Mouse (Mus musculus) heart, embryonic 16.5 days (tissue): ENCODE measurements at regions not wholly inside any gene's neighbourhood (a gene's known extent, or its start where the extent isn't known, plus 50 kb on each side); places are given as distances from the start of the nearest gene placed in this dataset.
A peak's percentile ranks its signal among the peaks of the same experiment; 100 is the strongest.

Source experiments
- ATAC-seq: fragments of 200-750 bp; cut with Nextera tagmentation; replicated peaks from 2 replicates; pipeline ENCODE4 v1.8.0; 2017; ENCODE audit warnings: moderate number of reproducible peaks; ENCODE audit not compliant: insufficient read depth, low FRiP score; ENCODE audit errors: extremely low read depth
- H3K27ac ChIP-seq: fragments of 300-500 bp; sonication (generic); 2 replicates; pipeline ENCODE4 v1.5.1; 2014; ENCODE audit warnings: mild to moderate bottlenecking, low read length, control low read depth, moderate library complexity
- H3K27me3 ChIP-seq: fragments of 300-500 bp; sonication (generic); 2 replicates; pipeline ENCODE4 v1.6.1; 2014; ENCODE audit warnings: low read length, mixed read lengths; ENCODE audit not compliant: control insufficient read depth, insufficient read depth
- H3K36me3 ChIP-seq: fragments of 300-500 bp; sonication (generic); 2 replicates; pipeline ENCODE4 v1.6.1; 2014; ENCODE audit not compliant: control insufficient read depth, insufficient read depth
- H3K4me1 ChIP-seq: fragments of 300-500 bp; sonication (generic); 2 replicates; pipeline ENCODE4 v1.6.1; 2014; ENCODE audit warnings: low read length, mixed read lengths; ENCODE audit not compliant: control insufficient read depth, insufficient read depth
- H3K4me2 ChIP-seq: fragments of 300-500 bp; sonication (generic); 2 replicates; pipeline ENCODE4 v1.6.1; 2014; ENCODE audit warnings: low read depth, mild to moderate bottlenecking, control low read depth, low read length
- H3K4me3 ChIP-seq: fragments of 300-500 bp; sonication (generic); 2 replicates; pipeline ENCODE4 v1.5.1; 2014; ENCODE audit warnings: mild to moderate bottlenecking, control low read depth, low read length
- H3K9ac ChIP-seq: fragments of 300-500 bp; sonication (generic); 2 replicates; pipeline ENCODE4 v1.6.1; 2014; ENCODE audit warnings: low read length, control low read depth
- H3K9me3 ChIP-seq: fragments of 300-500 bp; sonication (generic); replicated peaks from 2 replicates; pipeline ENCODE4 v1.6.1; 2016; ENCODE audit warnings: low read length; ENCODE audit not compliant: control insufficient read depth
- WGBS: fragments of 180-500 bp; shearing (Covaris S2); extraction: QIAGEN DNeasy Blood & Tissue Kit; methylation state at CpG from one replicate; pipeline ENCODE4 v1.1.7; 2014; 5-methylcytosine and 5-hydroxymethylcytosine counted together

DNA sequence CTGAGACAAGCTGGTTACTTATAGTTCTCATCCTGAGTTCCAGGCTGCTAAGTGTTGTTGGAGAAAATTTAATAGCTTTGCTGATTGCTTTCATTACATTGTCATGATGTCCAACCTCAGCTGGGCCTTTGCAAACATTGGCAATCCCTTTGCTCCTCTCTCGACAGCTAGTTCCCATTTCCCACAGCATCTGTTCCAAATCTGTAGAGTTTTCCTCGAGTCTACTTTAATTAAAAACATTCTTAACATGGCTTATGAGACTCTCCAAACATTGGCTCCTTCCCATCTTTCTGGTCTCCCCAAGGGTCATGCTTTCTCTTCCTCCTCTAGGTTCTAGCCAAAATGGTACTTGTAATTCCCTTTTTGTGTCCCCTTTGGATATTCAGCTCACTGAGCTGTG lies 672.6 kb upstream of the Gm8797 start:
- Histone ChIP-seq H3K36me3 (no peaks in the 10 kb centered on the region), H3K9me3 (0 out of 2 replicates have a peak, but pooled peaks cover 2% of the 10 kb centered on the region), H3K4me1 (no peaks in the 10 kb centered on the region), H3K27me3 (no peaks in the 10 kb centered on the region), H3K4me3 (no peak overlapping the region), H3K4me2 (no peak overlapping the region), H3K9ac (no peak overlapping the region), H3K27ac (no peak overlapping the region)
- WGBS, result 38% methylated on average over 2 of the region's 2 CpGs
- ATAC-seq, result no peak

DNA sequence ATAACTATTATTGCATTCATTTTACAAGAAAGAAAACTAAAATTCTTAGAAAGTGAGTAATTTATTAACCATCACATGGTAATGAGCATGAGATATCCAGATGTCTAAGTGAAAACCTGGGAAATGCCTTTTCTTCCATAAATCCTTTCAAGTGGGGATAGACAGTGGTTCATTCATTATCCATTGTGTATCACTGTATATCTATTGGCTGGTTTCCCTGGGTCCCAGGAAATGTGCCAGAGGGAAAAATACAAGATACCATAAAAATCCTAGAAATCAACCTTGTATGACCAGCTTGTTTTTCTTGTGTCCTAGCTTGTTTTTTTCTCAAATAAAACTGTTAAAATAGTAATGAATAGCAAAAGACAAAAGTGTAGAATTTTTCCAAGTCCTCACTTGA lies 663.9 kb upstream of the Gm8797 start:
- Histone ChIP-seq H3K9ac (no peak overlapping the region), H3K4me2 (no peak overlapping the region), H3K9me3 (no peaks in the 10 kb centered on the region), H3K27ac (no peak overlapping the region), H3K4me1 (no peaks in the 10 kb centered on the region), H3K27me3 (no peaks in the 10 kb centered on the region), H3K36me3 (no peaks in the 10 kb centered on the region), H3K4me3 (no peak overlapping the region)
- no peak for ATAC-seq

DNA sequence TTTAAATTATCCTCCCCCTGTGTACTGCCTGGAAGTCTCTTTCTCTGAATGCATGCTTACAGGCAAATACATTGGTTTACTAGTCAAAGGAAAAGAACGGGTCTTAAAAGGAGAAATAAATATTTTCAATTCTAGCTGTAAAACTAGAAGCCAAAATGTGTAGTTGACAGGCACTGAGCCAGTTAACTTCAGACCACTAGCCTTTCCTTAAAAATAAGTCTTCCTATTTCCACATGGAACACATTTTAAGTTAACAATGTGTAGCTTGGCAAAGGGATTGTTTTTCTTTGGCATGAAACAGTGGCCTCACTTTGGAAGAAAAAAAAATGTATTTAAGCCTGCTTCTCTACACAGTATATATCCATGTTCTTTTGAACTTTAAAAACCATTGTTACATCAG lies 661.7 kb upstream of the Gm8797 start:
- H3K27ac ChIP-seq, result no peak overlapping the region
- WGBS, result 57% methylated on average over 1 of the region's 1 CpGs

DNA sequence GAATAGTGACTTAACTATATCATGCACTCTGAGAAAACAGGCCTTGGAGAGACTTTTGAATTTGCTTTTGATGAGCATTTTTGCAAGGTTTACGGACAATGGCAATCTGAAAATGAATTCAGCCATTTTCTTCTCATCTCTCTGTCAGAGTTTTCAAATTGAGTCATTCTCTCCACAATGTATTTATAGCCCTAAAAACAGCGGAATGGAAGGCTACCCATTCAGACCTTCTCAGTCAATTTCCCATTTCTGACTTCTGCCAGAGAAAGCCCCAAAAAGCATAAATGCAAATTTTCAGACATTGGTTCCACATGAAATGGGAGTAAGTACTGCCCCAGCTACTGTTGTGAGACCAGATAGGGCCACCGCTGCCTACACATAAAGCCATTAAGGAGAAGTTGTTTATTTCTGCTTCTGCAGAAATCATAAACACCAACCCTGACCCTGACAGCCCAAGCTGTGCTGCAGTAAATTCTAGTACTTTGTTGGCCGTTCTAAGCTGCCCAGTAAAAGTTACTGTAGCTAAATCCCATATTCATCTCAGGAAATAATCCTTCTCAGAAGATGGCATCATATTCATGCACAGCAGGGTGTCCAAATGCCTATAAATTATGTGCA lies 661.1 kb upstream of the Gm8797 start:
- Histone ChIP-seq H3K4me2 (no peak overlapping the region), H3K9me3 (no peaks in the 10 kb centered on the region), H3K27ac (no peak overlapping the region), H3K36me3 (no peaks in the 10 kb centered on the region), H3K9ac (no peak overlapping the region), H3K27me3 (no peaks in the 10 kb centered on the region), H3K4me1 (no peaks in the 10 kb centered on the region), H3K4me3 (no peak overlapping the region)
- no peak for ATAC-seq
- WGBS, result 68% methylated on average over 4 of the region's 4 CpGs

More for the DNA sequence above, 661.7 kb upstream of the Gm8797 start:
- H3K9me3 ChIP-seq, result no peaks in the 10 kb centered on the region
- H3K9ac ChIP-seq, result no peak overlapping the region
- H3K4me1 ChIP-seq, result no peaks in the 10 kb centered on the region
- ATAC-seq, result no peak
- no peak overlapping the region for H3K4me3 ChIP-seq
- H3K4me2 ChIP-seq, result no peak overlapping the region
- H3K27me3 ChIP-seq, result no peaks in the 10 kb centered on the region
- H3K36me3 ChIP-seq, result no peaks in the 10 kb centered on the region

DNA sequence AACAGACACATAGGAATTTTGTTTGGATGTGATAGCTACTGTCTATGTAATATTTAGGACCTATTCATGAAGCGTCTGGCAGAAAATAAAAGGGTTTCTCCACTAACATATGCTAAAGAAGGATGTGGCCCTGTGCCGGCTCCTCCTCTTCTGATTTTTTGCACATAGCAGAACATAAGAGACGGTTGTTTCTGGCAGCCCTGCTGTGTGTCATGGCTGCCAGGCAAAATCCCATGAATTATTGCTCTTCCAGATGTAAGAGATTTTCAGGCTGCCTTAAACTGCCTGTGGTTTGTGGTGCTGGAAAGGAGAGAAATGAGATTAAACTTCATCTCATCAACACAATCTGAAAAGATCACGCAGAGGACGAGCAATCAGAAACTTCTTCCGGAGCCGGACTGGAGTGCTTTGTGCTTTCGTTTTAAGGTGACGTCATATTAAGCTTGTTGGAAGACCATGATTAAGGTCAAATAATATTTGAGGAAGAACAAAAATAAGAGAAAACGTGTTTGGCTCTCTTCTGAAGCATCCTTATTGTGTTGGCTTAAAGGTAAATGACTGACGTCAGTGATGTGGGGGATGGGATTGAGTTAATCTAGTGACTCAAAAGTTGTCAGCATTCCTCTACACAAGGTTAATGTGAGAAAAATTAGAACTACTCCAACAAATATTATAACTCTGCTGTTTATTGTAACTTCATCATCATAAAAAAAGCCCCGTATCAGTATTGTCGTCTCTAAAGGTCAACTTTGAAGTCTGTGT lies 660.3 kb upstream of the Gm8797 start:
- 68% methylated on average over 13 of the region's 13 CpGs for WGBS
- Histone ChIP-seq H3K4me2 (no peak overlapping the region), H3K4me1 (no peaks in the 10 kb centered on the region), H3K9me3 (no peaks in the 10 kb centered on the region), H3K27me3 (no peaks in the 10 kb centered on the region), H3K36me3 (no peaks in the 10 kb centered on the region), H3K27ac (no peak overlapping the region), H3K9ac (no peak overlapping the region), H3K4me3 (peak overlapping the region; percentile 10; the same call in 1 of the 2 replicates)
- ATAC-seq, result no peak

DNA sequence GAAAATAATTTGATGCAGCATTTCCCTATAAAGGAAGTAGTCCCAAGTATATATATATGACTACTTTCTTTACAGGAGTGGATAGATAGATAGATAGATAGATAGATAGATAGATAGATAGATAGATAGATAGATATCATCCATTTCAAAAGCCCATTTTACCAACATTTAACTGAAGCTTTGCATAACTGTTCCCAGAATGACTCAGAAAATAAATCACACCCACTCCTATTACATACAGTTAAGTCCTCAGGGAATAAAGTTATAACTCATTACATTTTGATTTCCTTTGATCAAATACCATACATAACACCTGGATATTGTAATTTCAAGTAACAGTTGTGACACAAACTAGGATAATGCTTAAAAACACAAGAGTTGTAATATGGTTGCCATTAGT lies 659.6 kb upstream of the Gm8797 start:
- H3K9me3 ChIP-seq, result no peaks in the 10 kb centered on the region
- no peaks in the 10 kb centered on the region for H3K4me1 ChIP-seq
- no peaks in the 10 kb centered on the region for H3K27me3 ChIP-seq
- no peak overlapping the region for H3K9ac ChIP-seq
- no peak overlapping the region for H3K4me2 ChIP-seq
- no peak overlapping the region for H3K27ac ChIP-seq
- H3K4me3 ChIP-seq, result no peak overlapping the region
- ATAC-seq, result no peak
- H3K36me3 ChIP-seq, result no peaks in the 10 kb centered on the region
